In genomic region chr15:12640755-12641154, GRCm38 (mm10) we compare ENCODE assay signal across 11 mouse cellular contexts.
DNase-seq lines count a peak whose midpoint lies in the region; ATAC-seq and TF ChIP-seq lines count a peak whose summit lies in the region.
"Had no signal": no experiment of that assay in that cellular context is flagged by ENCODE, and none has a peak within 500 bp of the region (broad histone marks: within the 10 kb centered on the region; RNA-seq: fewer than 3 reads in every experiment).

No protein-coding gene starts in this region.

- WGBS in lung, embryonic 14.5 days, result 48% methylated on average over 7 of the region's 7 CpGs

- 0 out of 2 replicates have a peak overlapping the region, but pooled peaks have one; percentile 2 for H3K27ac ChIP-seq in lung, embryonic 14.5 days (ENCODE audit: low read depth)
- H3K27ac ChIP-seq: embryonic facial prominence, embryonic 15.5 days had no signal

- H3K9ac ChIP-seq in lung, embryonic 14.5 days, result no peak overlapping the region
- H3K9ac ChIP-seq: embryonic facial prominence, embryonic 15.5 days had no signal

- peak; percentile 81 for DNase-seq in lung, embryonic 14.5 days
- no peak for DNase-seq in lung, adult 18-20 months
- peak; percentile 51 for DNase-seq in gastrocnemius, postnatal 10 days
- DNase-seq in left cerebral cortex, postnatal 4 days, result peak; percentile 12
- DNase-seq in telencephalon, adult 2 months (ENCODE audit: low read depth, low spot score), result peak; percentile 78
- no peak for DNase-seq in cerebellum, postnatal 4 days (ENCODE audit: low spot score in 2 of 2)
- no peak for DNase-seq in heart, postnatal 4 days
- DNase-seq: cerebellum, adult 11 months; thymus, postnatal 14 days had no signal

- no peak overlapping the region for H3K4me3 ChIP-seq in lung, embryonic 14.5 days (ENCODE audit: low read depth, low read length)
- H3K4me3 ChIP-seq: embryonic facial prominence, embryonic 15.5 days; myocyte had no signal

- peak; percentile 76 for ATAC-seq in lung, embryonic 14.5 days (ENCODE audit: insufficient read depth)

- H3K36me3 ChIP-seq in lung, embryonic 14.5 days (ENCODE audit: insufficient read depth), result no peaks in the 10 kb centered on the region
- H3K36me3 ChIP-seq: embryonic facial prominence, embryonic 15.5 days had no signal

- no peak for TF ChIP-seq CTCF in lung, embryonic 14.5 days (IDR thresholded peaks at IDR 0.05; ENCODE audit: low read depth)

- intact Hi-C loops in left cerebral cortex, postnatal 4 days (cut with DNase I), result no loop called here

- H3K4me1 ChIP-seq in lung, embryonic 14.5 days (ENCODE audit: insufficient read depth), result 0 out of 2 replicates have a peak, but pooled peaks cover 2% of the 10 kb centered on the region

- H3K4me2 ChIP-seq in lung, embryonic 14.5 days, result no peak overlapping the region
- H3K4me2 ChIP-seq: embryonic facial prominence, embryonic 15.5 days had no signal

- H3K27me3 ChIP-seq in lung, embryonic 14.5 days (ENCODE audit: insufficient read depth, low read length), result no peaks in the 10 kb centered on the region
- H3K27me3 ChIP-seq: embryonic facial prominence, embryonic 15.5 days had no signal

- no peaks in the 10 kb centered on the region for H3K9me3 ChIP-seq in lung, embryonic 14.5 days (ENCODE audit: low read depth, low read length)
- H3K9me3 ChIP-seq: embryonic facial prominence, embryonic 15.5 days had no signal

Comparison
In these comparisons a context has a peak if more than half of its experiments do, and no peak if none do; other contexts are left out.
1. DNase-seq: peak in lung, embryonic 14.5 days (single experiment), gastrocnemius, postnatal 10 days (single experiment), left cerebral cortex, postnatal 4 days (single experiment) and telencephalon, adult 2 months (single experiment); none in lung, adult 18-20 months (0 of 2), cerebellum, postnatal 4 days (0 of 2) and heart, postnatal 4 days (single experiment).